Mouse (Mus musculus): ENCODE measurements at regions not wholly inside any gene's neighbourhood (a gene's known extent, or its start where the extent isn't known, plus 50 kb on each side); places are given as distances from the start of the nearest gene placed in this dataset.

GRCm38 (mm10) chr3:131056893-131057660, 53.2 kb upstream of the Lef1 start:
- DNase-seq: no peak

- no peak for DNase-seq
Measured at GRCm38 (mm10) chr3:131054241-131054972, 55.9 kb upstream of the Lef1 start.

GRCm38 (mm10) chr3:131047716-131048115, 62.6 kb upstream of the Lef1 start:
- no peak for DNase-seq

- DNase-seq: no peak
Measured at GRCm38 (mm10) chr3:131046412-131046811, 63.9 kb upstream of the Lef1 start.

GRCm38 (mm10) chr3:131040214-131040825, 70.0 kb upstream of the Lef1 start:
- no peak for DNase-seq

- DNase-seq: no peak
Measured at GRCm38 (mm10) chr3:131037095-131037494, 73.2 kb upstream of the Lef1 start.

GRCm38 (mm10) chr3:131034774-131035173, 75.5 kb upstream of the Lef1 start:
- no peak for DNase-seq

- DNase-seq: no peak
Measured at GRCm38 (mm10) chr3:131026336-131026735, 83.9 kb upstream of the Lef1 start.

GRCm38 (mm10) chr3:131019163-131019956, 90.9 kb upstream of the Lef1 start:
- DNase-seq: no peak

GRCm38 (mm10) chr3:131017899-131018298, 92.4 kb upstream of the Lef1 start:
- no peak for DNase-seq

GRCm38 (mm10) chr3:131016104-131016503, 94.2 kb upstream of the Lef1 start:
- DNase-seq: no peak

- no peak for DNase-seq
Measured at GRCm38 (mm10) chr3:131014092-131014716, 96.1 kb upstream of the Lef1 start.

- no peak for DNase-seq
Measured at GRCm38 (mm10) chr3:131000701-131001100, 109.6 kb upstream of the Lef1 start.

GRCm38 (mm10) chr3:131000252-131000651, 110.0 kb upstream of the Lef1 start:
- DNase-seq: no peak

- no peak for DNase-seq
Measured at GRCm38 (mm10) chr3:130999818-131000217, 110.5 kb upstream of the Lef1 start.

GRCm38 (mm10) chr3:130998433-130998832, 111.8 kb upstream of the Lef1 start:
- DNase-seq: no peak

GRCm38 (mm10) chr3:130996786-130997185, 113.5 kb upstream of the Lef1 start:
- DNase-seq: no peak

- DNase-seq: no peak
Measured at GRCm38 (mm10) chr3:130991971-130992370, 118.3 kb upstream of the Lef1 start.

- DNase-seq: no peak
Measured at GRCm38 (mm10) chr3:130986708-130987107, 123.6 kb upstream of the Lef1 start.

GRCm38 (mm10) chr3:130986101-130986500, 124.2 kb upstream of the Lef1 start:
- DNase-seq: no peak

- DNase-seq: no peak
Measured at GRCm38 (mm10) chr3:130981566-130981965, 128.7 kb upstream of the Lef1 start.

GRCm38 (mm10) chr3:130978986-130979642, 131.2 kb upstream of the Lef1 start:
- DNase-seq: no peak

Measured in cerebellum, adult 8-10 months (tissue).